Mouse (Mus musculus): ENCODE measurements at regions not wholly inside any gene's neighbourhood (a gene's known extent, or its start where the extent isn't known, plus 50 kb on each side); places are given as distances from the start of the nearest gene placed in this dataset.
"Not testable (repeated sequence)": the region's sequence is repeated elsewhere in the genome, so short reads cannot be mapped to it uniquely, and the experiment has no call there.

DNA sequence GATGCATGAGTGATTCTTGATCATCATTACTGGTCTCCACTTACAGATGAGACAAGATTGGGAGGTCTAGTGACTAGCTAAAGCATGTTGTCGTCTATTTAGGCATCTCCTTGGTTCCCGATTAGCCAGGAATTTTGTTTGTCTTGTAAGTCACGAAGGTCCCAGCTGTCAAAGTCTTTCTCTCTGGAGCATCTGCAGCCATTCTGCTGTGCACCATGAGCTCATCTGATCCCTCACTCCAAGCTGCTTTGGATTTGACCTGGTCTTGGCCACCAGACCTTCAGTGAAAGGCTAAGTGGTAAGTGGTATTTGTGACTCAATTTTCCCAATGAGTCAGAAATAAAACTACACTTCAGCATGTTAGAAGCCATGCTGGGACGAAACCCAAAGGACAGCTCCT, 53.3 kb upstream of the Creb5 start:
- no peak for DNase-seq (ENCODE audit: extremely low spot score in 1 of 2, low spot score in 1 of 2)

DNA sequence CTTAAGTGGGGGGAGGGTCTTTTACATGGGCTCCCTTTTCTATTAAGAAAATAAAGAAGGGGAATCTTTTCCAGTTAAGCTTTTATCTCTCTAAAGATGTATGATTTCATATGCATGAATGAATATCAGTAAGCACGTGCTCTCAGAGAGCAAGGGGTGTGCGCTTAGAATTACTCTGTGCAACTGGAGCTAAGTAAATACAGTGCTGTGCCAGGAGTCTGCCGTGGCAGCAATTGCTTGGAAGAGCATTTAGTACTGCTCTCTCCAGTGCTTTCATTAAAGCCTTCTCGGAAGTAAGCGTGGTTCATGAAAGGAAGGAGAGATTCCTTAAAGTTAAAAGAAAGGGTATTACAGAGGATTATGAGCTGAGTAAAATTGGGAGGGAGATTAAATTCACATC, 54.5 kb upstream of the Creb5 start:
- no peak for DNase-seq (ENCODE audit: extremely low spot score in 1 of 2, low spot score in 1 of 2)

DNA sequence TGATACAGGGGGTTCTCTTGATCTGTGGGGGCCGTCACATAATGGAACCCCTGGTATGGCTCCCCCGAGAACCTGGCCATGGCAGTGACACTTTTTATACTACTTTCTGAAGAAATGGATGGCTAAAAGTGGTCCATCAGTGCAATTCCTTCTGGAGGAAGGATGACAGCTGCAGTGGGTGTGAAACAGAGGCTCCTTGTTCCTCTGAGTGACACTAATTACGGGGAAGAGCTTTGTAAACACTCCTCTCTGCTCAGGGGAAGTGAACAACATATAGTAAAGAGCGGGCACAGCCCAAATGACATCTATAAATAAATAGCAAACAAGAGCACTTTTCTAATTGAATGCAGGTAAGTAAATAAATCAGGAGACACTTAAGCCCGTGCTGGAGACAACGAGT, 57.7 kb upstream of the Creb5 start:
- DNase-seq (ENCODE audit: extremely low spot score in 1 of 2, low spot score in 1 of 2) = no peak

DNA sequence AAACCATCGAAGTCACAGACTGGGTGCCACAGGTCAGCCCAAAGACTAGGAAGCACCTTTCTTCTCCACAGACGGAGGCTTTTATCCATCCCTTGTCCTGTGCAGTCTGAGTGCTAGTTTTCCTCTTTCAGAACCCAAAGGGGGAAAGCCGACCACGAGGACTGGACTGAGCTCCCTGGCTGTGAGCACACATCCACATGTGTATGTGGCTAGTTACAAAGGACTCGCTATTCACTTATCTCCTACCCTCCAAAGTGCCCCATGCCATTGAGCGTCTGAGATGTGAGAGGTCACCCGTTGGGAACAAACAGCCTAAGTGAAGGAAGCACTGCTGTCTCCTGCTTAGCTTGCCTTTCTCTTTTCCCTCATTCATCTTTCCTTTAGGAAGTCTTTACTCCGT, 65.0 kb upstream of the Creb5 start:
- DNase-seq (ENCODE audit: extremely low spot score in 1 of 2, low spot score in 1 of 2) = no peak

DNA sequence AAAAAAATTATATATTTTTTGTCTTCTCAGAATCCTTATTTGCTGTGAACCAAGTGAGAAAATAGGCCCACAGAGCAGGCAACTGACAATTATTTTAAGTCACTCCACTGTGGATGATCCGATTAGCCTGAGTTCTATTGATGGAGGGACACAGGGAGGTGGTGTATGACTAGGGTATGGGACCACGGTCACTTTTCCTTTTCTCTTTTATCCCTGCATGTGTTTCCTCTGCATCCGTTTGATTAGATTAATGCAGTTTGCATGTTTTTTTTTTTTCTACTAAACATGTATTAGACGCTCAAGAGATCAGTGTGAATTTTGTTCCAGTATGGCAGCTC, 65.4 kb upstream of the Creb5 start:
- DNase-seq (ENCODE audit: extremely low spot score in 1 of 2, low spot score in 1 of 2) = no peak

DNA sequence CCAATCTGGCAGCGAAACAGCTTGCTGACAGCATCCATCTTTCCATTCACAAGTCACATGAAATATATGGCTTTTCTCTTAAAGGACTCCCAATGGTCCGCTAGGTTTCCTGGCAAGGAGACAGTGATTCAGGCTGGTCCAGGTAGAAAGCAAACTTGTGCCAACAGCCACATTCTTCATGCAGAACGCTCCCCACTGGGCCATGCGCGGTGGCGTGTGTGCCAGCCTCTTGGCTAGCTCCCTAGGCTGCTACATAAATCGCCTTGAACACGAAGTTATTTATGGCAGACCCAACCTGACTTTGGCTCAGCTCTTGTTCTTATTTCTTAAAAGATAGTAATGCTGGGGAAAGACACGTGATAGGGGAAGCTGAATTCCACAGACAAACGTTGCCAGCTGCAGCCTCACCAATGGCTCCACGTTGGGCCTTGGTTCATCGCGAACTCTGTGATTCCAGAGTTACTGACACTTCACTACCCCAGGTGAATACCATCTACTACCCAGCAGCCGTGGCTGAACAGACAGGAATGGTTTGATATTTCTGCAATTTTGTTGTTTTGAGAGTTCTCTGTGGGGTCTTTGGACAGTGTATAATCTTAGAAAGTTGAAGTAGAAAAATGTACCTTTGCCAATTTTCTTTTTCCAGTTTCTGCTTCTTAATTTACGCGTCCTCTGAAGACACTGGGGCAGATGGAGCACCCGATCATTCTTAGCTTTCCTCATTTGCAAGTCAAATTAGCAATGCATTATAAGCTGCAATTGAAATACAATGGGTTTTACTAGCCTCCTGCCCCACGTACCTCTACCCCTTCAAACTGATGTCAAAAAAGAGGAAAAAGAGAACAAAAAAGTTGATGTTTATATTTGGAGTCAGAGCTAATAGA, 66.0 kb upstream of the Creb5 start:
- no peak for DNase-seq (ENCODE audit: extremely low spot score in 1 of 2, low spot score in 1 of 2)

DNA sequence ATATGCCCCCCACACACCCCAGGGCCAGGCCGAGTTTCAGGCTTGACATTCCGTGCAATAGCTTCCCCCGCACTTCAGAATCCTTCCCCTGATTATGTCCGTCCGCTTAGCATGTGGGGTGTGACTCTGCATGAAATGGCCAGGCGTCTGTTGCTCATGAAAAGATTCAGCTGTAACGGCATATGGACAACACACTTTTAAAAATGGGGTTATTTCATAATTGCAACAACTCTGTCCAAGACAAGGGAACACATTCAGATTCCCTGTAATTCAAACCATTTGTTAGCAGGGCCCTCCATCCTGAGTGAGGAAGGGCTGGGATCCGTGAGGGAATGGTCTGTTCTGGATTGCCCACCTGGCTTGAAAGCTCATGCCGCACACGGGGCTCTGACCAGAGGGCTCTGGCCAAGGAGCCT, 68.2 kb upstream of the Creb5 start:
- no peak for DNase-seq (ENCODE audit: extremely low spot score in 1 of 2, low spot score in 1 of 2)

DNA sequence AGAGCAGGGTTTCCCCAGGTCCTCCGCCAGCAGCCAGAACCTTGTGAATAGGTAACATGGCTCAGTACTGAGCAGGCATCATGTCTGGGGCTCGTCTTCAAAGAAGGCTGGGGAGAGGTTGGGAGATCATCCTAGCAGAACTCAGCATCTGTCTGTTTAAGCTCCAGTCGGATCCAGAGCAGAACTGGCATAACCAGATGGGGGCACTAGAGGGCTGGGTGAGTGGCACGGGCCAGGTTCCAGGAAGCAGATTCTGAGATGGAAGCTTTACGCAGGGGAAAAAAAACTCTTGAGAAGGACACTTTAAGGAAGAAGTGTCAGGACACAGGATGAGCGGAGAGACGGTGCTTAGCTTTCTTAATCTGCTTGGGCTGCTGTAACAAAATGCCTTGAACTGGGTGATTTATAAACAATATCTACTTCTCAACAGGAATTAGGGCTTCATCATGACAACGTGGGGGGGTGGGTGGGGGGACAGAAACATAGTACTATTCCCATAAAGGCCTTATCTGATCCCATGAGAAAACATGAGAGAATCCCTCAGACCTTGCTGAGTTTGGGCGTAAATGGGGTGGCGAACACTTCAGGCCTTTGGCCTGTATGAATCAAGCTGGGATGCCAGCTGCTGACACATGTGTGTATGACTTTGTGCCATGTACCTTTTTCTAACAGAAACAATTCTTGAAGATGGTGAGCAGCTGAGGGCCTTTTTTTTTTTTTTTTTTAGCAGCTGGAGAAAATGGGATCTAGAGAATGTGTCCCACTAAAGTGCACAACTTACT, 69.6 kb upstream of the Creb5 start:
- peak in 1 of 2 experiments; percentile 71 for DNase-seq (ENCODE audit: extremely low spot score in 1 of 2, low spot score in 1 of 2)

DNA sequence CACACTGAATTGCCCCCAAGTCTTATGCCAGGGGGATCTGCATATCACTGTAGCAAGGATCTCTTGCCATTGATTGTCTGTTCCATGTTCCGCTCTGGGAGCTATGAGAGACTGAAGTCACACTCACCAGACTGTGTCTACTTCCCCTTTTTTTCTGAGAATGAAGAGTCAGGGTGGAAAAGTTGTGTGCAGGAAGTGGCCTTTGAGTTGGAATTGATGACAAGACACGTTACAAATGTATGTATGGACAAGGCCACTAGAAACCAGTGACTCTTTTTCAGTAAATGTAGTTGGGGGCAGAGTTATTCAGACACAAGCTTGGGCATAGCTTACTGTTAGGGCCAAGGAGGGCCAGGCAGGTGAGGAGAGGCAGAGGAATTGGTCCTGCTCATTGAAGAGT, 70.4 kb upstream of the Creb5 start:
- DNase-seq (ENCODE audit: extremely low spot score in 1 of 2, low spot score in 1 of 2) = no peak

DNA sequence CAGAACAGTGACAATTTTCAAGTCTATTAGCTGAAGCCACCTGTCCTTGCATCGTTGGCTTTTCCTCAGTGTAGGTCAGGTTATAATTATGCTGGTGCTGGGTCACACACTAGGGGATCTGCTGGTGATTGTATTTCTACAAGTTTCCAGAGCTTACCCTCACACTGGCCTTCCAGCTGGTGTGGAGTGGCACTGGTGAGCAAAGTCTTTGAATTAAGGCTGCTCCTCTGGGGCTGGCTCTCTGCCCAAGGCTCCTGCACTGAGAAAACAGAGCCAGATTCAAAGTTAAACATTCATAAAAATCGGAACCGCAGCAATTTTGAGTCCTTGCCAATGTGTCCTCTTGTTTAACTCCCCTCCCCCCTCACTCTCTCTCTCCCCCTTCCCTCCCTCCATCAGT, 75.7 kb upstream of the Creb5 start:
- DNase-seq (ENCODE audit: extremely low spot score in 1 of 2, low spot score in 1 of 2) = no peak

DNA sequence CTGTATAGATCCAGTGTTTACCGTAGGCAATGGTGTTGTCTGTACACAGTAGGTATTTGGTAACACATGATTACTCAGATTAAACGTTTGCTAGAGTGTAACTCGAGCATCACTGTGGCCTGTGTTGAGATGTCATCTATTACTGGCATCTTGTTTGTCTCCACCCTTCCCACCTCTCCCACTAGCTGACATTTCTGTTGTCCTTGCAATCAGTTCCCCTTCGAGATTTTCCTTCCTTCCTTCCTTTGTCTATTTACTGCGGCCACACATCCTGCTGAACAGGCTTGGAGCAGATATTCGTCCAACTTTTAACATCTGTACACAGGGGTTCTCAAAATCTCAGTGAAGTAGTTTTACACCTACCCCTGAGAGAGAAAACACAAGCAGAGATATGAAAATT, 77.7 kb upstream of the Creb5 start:
- DNase-seq (ENCODE audit: extremely low spot score in 1 of 2, low spot score in 1 of 2) = no peak

DNA sequence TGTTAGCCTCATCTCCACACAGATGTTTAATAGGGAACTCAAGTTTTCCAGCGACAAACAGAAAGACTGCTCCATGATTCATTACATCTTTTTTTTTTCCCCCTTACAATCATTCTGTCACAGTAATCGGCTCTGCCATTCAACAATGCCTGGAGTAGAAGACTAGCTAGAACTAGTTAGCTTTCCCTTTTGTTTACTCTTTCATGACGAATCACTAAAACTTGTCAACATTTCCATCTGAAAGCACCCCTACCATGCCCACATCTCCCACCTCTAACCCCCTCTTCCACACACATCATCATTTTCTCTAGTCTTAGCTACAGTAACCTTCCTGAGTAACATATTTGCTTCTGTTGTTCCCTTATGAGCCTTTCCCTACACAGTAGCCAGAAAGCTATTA, 78.6 kb upstream of the Creb5 start:
- DNase-seq (ENCODE audit: extremely low spot score in 1 of 2, low spot score in 1 of 2) = no peak

DNA sequence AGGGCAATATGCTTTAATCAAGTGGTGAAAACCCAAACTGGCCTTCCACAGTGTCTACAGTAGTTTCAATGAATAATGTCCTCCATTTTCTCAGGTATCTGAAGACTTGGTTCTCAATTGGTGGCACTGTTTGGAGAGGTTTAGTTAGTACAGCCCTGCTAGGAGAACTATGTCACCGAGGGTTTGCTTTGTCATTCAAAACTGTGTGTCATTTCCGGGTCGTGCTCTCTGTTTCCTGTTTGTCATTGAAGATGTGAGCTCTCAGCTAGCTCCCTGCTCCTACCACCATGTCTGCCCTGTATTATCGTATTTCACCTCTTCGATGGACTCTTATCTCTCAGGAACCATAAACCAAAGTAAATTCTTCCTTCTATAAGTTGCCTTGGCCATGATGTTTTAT, 79.3 kb upstream of the Creb5 start:
- no peak for DNase-seq (ENCODE audit: extremely low spot score in 1 of 2, low spot score in 1 of 2)

DNA sequence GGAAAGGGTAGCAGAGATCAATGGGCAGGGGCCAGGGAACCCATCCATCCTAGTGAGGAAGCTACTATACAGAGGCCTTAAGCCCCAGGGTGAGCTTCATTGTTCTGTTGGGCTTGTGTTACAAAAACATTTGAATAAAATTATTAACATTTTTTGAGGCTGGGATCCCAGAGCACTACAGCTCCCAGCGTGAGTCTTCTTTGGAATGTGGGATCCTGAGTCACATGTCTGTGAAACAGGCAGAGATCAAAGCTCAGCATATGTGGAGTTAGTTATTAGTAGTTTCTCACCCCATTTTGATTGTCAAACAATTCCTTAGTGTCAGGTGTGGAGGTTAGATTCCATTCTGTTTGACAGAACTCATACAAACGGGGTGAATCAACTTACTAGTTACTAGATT, 79.7 kb upstream of the Creb5 start:
- DNase-seq (ENCODE audit: extremely low spot score in 1 of 2, low spot score in 1 of 2) = no peak

DNA sequence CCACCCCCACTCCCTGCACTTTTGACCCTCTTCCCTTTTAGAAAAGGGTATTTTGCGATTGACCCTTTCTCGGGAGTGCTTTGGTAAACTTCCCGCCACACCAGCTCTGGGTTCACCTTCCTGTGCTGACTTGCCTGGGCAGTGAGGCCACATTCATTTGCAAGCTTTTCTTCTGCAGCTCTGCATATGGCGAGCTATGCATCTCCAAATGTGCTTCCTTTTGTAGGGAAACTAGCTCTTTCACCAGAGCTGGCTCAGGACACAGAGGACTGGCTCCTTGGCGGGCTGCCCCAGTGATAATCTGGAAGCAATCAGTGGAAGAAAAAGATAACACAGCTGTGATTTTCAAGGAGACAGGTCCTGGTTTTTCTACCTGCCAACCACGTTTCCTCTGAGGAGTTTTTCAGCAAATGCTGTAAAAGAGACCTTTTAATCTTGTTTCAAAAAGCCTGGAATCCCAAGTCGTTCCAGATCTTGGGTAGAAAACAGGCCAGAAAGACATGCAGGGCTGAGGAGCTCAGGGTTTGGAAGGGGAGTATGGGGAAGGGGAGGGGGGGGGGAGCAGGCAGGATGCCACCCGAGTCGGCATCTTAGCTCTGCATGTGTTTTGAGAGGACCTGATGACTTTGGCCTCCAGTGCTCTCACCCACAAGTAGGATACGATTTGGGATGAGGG, 85.7 kb upstream of the Creb5 start:
- no peak for DNase-seq (ENCODE audit: extremely low spot score in 1 of 2, low spot score in 1 of 2)

DNA sequence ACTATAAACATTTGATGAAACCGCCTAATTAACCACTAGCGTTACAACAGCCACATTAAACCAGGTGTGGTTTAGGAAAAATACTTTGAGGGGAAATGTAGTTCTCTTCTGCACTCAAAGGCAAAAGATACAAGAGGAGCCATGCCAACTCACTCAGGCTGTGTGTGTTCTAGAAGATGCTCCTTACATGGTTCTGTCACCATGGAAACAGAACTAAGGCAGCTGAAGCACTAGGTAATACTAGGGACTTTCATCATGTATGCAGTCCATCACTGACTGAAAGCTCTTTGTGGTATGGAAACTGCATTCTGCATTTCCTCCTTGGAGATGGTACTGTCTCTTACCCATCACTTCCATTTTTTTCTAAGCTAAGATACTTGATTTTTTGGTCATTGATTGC, 87.6 kb upstream of the Creb5 start:
- DNase-seq (ENCODE audit: extremely low spot score in 1 of 2, low spot score in 1 of 2) = peak in 1 of 2 experiments; percentile 29

DNA sequence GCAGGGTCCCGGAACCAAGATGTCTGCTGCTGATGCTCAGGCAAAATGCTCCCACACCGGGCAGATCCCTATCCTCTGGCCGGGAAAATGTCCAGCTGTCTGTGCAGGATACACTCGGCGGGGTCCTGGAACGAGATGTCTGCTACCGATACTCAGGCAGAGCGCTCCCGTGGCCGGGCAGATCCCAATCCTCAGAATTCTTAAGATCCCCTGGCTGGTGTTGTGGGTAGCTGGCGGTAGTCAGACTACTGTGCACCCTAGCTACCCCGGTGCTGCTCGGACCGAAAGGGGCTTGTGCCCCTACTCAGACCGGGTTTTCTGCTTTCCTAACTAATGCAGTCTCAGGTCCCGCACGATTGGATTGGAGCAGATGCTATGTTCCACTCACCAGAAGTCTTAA, 104.9 kb upstream of the Creb5 start:
- DNase-seq (ENCODE audit: extremely low spot score in 1 of 2, low spot score in 1 of 2) = not testable (repeated sequence)

DNA sequence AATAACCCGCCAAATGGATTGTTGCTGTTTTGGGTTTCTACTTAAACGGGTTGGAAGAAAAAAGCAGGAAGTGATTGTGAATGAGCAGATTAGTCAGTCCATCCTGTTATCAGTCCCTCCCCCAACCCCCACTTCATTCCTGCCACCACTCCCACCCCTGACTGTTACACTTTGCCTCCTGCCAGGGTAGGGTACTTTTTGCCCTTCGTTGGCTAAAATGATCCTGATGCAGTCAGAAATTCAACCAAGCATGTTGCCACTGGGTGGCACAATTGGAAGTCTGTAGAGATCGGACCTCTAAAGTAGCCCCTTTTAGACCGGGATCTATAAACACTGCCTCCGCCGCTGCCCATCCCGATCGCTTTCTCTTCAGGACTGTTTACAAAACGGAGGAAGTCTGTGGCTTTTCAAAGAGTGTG, 96.0 kb upstream of the Jazf1 start:
- DNase-seq (ENCODE audit: extremely low spot score in 1 of 2, low spot score in 1 of 2) = peak in 1 of 2 experiments; percentile 37

DNA sequence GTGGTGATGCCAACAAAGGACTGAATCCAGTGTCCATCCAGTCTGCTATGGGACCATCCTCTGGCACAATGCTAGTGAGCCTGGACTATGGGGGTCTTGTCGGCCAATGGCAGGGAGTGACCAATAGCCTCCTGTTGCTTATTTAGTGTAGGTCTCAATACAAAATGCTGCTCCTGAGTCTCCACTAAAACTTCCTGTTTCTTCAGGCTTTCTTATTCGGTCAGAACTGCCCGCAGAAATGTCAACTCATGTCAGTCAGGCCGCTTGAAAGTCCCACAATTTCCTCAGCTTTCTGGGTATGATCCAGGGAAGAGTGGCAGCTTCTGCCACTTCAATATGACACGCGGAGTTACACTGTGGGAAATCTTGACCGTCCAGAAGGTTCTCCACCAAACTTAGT, 94.7 kb upstream of the Jazf1 start:
- no peak for DNase-seq (ENCODE audit: extremely low spot score in 1 of 2, low spot score in 1 of 2)

DNA sequence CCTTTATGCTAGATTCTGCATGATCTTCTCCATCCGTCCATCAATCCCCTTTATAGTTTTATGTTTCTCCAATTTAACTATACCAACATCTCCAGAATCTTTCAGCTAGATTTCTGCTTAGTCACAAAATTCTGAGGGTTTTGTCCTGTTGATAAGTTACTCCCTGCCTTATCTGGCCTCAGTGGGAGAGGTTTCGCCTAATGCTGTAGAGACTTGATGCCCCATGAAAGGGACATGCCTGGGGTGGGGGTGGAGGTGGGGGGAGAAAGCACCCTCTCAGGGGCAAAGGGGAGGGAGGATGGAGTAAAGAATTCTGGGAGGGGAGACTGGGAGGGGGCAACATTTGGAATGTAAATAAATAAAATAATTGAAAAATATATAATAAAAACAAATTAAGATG, 93.2 kb upstream of the Jazf1 start:
- DNase-seq (ENCODE audit: extremely low spot score in 1 of 2, low spot score in 1 of 2) = no peak

DNA sequence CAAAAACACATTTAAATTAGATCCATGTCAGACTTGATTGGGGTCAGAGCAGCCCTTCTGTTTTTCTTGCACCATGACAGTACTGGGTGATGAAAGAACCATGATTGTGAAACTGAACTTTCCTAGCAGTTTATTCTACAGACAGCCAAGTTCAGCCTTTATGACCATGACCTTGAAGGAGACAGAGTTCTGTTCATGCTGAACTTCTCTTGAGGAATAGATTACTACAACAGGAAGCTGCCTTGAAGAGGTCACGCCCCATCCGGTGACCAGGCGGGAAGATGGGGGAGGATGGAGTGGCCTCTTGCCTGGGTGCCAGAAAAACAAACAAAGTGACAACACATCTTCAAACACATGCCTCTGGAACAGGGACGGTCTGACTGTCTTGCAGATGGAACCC, 86.2 kb upstream of the Jazf1 start:
- no peak for DNase-seq (ENCODE audit: extremely low spot score in 1 of 2, low spot score in 1 of 2)

DNA sequence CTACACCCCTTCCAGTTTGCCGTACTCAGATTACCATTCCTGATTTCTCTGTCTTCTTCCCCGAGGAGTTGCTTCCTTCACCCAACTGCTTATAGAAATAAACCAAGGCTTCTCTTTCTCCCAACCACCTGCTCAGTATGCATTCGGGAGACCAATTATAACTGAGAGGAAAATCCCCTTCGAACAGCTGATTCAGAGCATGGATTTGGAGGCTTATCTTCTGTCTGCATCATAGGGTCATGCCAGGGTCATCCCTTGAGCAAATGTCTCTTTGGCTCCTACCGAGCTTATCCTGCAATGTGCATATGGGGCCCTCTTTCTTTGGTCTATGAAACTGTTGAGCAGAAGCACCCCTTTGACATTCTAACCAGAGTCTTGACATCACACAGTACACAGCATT, 79.0 kb upstream of the Jazf1 start:
- no peak for DNase-seq (ENCODE audit: extremely low spot score in 1 of 2, low spot score in 1 of 2)

All from frontal cortex, adult 2 months (tissue).